Mouse (Mus musculus): ENCODE results near the gene Cttnbp2. TPM values are rescaled to one million over a fixed set of nuclear protein-coding genes. Genes with fewer than 3 reads are reported as not detected.

The Cttnbp2 gene
- polyA plus RNA-seq, 1 experiment from 2014 or later, result 122 TPM

DNA sequence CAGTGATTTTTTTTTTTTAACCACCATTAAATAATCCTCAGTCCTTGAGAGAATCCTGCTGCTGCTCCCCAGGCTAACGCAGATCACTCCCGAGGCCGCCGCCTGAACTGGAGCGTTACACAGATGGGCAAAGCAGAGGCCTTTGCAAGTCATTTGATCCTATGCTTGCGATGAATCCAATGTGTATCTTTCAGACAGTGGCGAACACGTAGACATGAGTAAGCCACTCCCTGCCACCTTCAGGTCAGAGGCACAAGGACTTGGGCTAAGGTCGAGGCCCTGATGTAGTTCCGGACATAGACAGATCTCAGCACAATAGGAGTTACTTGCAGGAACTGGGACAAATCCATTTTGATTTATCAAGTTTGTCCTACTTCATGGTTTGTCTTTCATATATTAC is 49.0 kb downstream of the Cttnbp2 start:
- Histone ChIP-seq H3K4me3 (no peak overlapping the region), H3K36me3 (peaks cover 4% of the 10 kb centered on the region; the same call in 1 of the 2 replicates), H3K9me3 (no peaks in the 10 kb centered on the region), H3K27ac (replicated peaks) (peak overlapping the region; percentile 83), H3K4me1 (peaks cover 37% of the 10 kb centered on the region), H3K27me3 (no peaks in the 10 kb centered on the region), H3K9ac (replicated peaks) (0 out of 2 replicates have a peak overlapping the region, but pooled peaks have one; percentile 4), H3K4me2 (replicated peaks) (no peak overlapping the region)
- 0 out of 2 replicates have a peak, but pooled peaks have one; percentile 27 for ATAC-seq (replicated peaks)
- WGBS, result 76% methylated on average over 10 of the region's 10 CpGs

DNA sequence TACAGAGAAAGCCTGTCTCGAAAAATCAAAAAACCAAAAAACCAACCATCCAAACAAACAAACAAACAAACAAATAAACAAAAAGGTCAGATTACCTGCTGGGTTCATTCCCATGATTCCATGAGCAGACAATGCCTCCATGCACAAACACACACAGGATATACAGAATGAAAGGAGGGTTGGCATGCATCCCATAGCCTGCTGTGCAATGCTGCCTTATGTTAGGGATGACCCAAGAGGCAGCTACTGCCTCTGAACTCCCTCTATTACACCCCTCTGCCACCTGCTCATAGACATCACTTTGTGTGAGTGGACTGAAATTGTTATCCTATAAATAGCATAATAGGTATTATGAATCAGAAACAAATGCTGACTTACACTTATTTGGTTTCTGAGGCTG is 55.0 kb downstream of the Cttnbp2 start:
- WGBS, result 89% methylated on average over 1 of the region's 1 CpGs
- H3K9ac ChIP-seq (replicated peaks), result no peak overlapping the region
- no peaks in the 10 kb centered on the region for H3K27me3 ChIP-seq
- H3K4me2 ChIP-seq (replicated peaks), result no peak overlapping the region
- peaks cover 8% of the 10 kb centered on the region; the same call in 1 of the 2 replicates for H3K4me1 ChIP-seq
- ATAC-seq (replicated peaks), result 0 out of 2 replicates have a peak, but pooled peaks have one; percentile 66
- H3K9me3 ChIP-seq, result no peaks in the 10 kb centered on the region
- no peak overlapping the region; the same call in 1 of the 2 replicates for H3K27ac ChIP-seq (replicated peaks)
- peaks cover 9% of the 10 kb centered on the region; the same call in 1 of the 2 replicates for H3K36me3 ChIP-seq
- no peak overlapping the region for H3K4me3 ChIP-seq

DNA sequence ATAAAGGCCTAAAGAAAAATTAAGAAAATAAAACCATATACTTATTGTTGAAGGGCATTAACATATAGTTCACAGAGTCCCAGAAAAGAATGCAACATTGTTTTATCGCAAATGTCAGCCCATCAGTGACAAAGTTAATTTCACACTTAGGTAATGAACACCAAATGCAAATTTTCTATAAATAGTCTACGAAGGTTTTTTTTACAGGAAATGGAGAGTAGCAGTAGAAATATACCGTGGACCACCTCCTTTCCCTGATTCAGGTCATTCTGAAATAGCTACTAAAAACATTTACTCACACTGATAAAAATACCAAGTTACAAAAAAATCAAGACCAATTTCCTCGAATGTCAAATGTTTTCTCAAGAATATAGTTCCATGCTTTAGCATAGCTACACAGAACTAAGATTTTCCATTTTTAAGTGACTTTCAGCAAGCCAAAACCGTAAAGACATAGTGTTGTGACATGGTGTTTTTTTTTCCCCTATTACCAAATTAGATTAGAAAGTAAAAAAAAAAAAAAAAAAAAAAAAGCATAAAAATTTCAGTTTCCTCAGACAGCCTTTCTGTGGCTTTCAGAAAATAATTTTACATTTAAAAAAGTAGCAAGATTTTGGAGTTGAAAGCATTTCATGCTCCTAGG is 64.0 kb downstream of the Cttnbp2 start:
- Histone ChIP-seq H3K9ac (replicated peaks) (no peak overlapping the region), H3K4me3 (no peak overlapping the region), H3K9me3 (no peaks in the 10 kb centered on the region), H3K4me1 (peaks cover 25% of the 10 kb centered on the region), H3K27me3 (no peaks in the 10 kb centered on the region), H3K36me3 (no peaks in the 10 kb centered on the region), H3K27ac (replicated peaks) (0 out of 2 replicates have a peak overlapping the region, but pooled peaks have one; percentile 28), H3K4me2 (replicated peaks) (no peak overlapping the region)
- WGBS, result 72% methylated on average over 5 of the region's 5 CpGs
- no peak for ATAC-seq (replicated peaks)

DNA sequence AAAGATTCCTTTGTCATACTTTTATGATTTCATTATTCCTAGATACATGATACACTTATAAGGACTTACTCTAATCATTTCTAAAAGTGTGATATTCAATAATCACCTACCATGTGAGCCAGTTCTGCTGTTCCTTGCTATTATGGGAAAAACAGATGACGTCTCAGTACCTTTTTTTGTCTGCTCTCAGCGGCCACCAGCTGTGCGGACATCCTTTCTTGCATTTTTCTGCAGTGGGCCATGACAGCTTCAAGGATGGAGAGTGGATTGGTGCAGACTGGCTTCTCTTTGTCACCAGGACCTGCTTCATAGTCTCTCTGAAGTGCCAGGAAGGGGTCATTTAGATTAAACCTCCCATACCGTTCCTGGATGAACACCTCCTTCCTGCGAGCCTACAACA is 66.6 kb downstream of the Cttnbp2 start:
- Histone ChIP-seq H3K4me1 (peaks cover 25% of the 10 kb centered on the region), H3K9me3 (no peaks in the 10 kb centered on the region), H3K4me3 (no peak overlapping the region), H3K4me2 (replicated peaks) (no peak overlapping the region), H3K27me3 (no peaks in the 10 kb centered on the region), H3K9ac (replicated peaks) (no peak overlapping the region), H3K36me3 (no peaks in the 10 kb centered on the region), H3K27ac (replicated peaks) (peak overlapping the region; percentile 94)
- WGBS, result 77% methylated on average over 5 of the region's 5 CpGs
- no peak for ATAC-seq (replicated peaks)

DNA sequence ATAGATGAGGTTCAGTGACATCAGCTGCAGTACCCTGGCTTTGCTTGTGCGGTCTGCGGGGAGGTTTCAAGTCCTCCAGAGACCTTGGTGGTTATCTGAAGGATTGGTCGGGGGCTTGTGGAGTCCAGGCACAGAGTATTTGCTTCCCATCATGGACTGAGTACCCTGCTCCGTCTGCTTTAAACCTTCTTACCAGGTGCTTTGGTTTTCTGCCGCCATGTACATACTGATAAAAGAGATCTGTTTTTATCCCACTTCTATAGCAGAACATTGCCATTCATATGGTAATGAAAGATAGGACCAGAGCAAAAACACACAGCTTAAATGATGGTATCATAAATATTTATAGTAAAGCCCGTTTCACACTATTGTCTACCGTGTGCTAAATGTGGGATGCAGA is 67.7 kb downstream of the Cttnbp2 start:
- no peak overlapping the region for H3K4me3 ChIP-seq
- H3K27me3 ChIP-seq, result no peaks in the 10 kb centered on the region
- H3K36me3 ChIP-seq, result no peaks in the 10 kb centered on the region
- 12% methylated on average over 7 of the region's 7 CpGs for WGBS
- ATAC-seq (replicated peaks), result peak; percentile 72
- H3K4me2 ChIP-seq (replicated peaks), result no peak overlapping the region
- no peak overlapping the region for H3K9ac ChIP-seq (replicated peaks)
- peak overlapping the region; percentile 94 for H3K27ac ChIP-seq (replicated peaks)
- no peaks in the 10 kb centered on the region for H3K9me3 ChIP-seq
- H3K4me1 ChIP-seq, result peaks cover 25% of the 10 kb centered on the region

DNA sequence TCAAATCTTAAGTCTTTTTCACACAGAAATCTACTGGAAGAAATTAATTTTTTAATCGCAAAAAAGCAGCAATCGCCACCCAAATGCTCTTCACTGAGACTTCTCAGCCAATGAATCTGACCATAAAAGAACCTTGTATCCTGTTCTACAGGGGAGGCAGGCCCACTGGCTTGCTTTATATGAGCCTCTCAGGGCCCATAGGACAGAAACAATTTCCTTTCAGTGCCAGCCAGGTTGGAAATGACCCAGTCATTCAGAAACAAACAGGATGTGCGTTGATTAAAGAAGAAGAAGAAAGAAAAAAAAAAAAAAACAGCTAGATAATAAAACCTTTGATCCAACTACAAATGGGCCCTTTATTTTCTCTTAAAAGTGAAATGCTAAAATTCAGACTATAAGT is 68.3 kb downstream of the Cttnbp2 start:
- WGBS, result 22% methylated on average over 3 of the region's 3 CpGs
- H3K4me1 ChIP-seq, result peaks cover 25% of the 10 kb centered on the region
- ATAC-seq (replicated peaks), result peak; percentile 72
- H3K4me2 ChIP-seq (replicated peaks), result no peak overlapping the region
- no peaks in the 10 kb centered on the region for H3K36me3 ChIP-seq
- no peak overlapping the region for H3K9ac ChIP-seq (replicated peaks)
- H3K4me3 ChIP-seq, result no peak overlapping the region
- H3K9me3 ChIP-seq, result no peaks in the 10 kb centered on the region
- no peaks in the 10 kb centered on the region for H3K27me3 ChIP-seq
- H3K27ac ChIP-seq (replicated peaks), result peak overlapping the region; percentile 94

DNA sequence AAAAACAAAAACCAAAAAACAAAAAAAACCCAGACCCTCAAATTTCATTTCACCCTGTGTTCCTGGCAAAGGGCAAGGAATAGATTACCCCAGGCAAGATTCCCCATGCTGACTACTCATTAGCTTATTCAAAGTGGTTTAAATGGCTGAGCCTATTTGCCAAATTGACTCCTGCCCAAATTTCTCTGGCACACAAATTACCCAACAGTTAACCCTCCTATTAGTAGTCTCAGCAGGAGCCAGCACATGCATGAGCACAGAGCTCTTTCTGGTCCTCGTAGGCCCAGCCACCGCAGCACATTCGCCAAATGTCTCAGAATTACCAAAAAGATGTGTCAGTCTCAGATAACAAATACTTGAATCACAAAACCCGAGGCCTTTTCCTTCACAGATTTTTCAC is 68.9 kb downstream of the Cttnbp2 start:
- ATAC-seq (replicated peaks), result peak; percentile 90
- WGBS, result 6% methylated on average over 4 of the region's 4 CpGs
- Histone ChIP-seq H3K4me2 (replicated peaks) (no peak overlapping the region), H3K4me3 (no peak overlapping the region), H3K36me3 (no peaks in the 10 kb centered on the region), H3K9ac (replicated peaks) (no peak overlapping the region), H3K9me3 (no peaks in the 10 kb centered on the region), H3K4me1 (peaks cover 30% of the 10 kb centered on the region), H3K27ac (replicated peaks) (peak overlapping the region; percentile 94), H3K27me3 (no peaks in the 10 kb centered on the region)

DNA sequence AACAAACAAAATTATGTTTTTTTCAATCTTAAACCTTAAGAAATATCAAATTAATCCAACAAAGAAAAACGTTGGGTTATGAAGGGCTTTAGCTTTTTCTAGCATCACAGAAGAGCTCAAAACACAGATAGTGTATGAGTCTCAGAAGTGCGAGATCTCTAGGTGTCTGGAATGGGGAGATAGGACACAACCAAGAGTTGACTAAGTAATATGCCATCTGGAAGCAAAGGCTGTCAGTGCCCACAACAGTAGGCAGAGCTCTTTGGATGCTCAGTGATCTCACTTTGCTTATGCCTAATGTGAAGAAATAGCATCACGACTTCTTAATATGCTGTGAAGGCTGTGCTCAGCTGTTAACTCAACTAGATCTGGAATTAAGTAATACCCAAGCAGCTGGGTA is 72.3 kb downstream of the Cttnbp2 start:
- no peak overlapping the region for H3K4me3 ChIP-seq
- H3K27me3 ChIP-seq, result no peaks in the 10 kb centered on the region
- no peak overlapping the region for H3K9ac ChIP-seq (replicated peaks)
- 75% methylated on average over 3 of the region's 3 CpGs for WGBS
- ATAC-seq (replicated peaks), result no peak
- no peak overlapping the region for H3K4me2 ChIP-seq (replicated peaks)
- no peak overlapping the region for H3K27ac ChIP-seq (replicated peaks)
- no peaks in the 10 kb centered on the region for H3K9me3 ChIP-seq
- no peaks in the 10 kb centered on the region for H3K36me3 ChIP-seq
- H3K4me1 ChIP-seq, result peaks cover 22% of the 10 kb centered on the region

DNA sequence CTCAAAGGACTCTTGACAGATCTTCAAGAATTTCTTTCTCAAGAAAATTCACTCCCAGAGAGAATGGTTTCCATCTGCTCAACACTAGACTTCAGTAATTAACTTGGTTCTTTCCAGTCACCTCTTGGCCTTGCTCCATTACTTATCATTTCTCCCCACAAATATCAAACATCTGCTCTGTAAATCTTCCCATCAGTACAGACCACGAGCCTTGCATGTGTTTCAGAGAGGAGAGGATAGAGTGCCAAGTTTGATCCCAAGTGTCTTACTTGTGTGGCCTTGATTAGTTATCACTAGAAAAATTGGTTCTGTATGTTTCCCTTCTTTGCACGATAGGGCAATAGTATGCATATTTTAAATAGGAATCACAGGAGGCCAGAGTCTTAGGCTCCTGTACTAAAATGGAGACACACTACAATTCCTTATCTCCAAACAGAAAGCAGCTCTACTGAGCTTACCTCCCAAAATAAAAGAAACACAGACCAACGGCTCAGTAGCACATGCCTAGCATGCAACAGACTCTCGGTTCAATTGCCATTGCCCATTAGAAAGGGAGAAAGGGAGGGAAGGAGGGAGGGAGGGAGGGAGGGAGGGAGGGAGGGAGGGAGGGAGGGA is 73.6 kb downstream of the Cttnbp2 start:
- no peaks in the 10 kb centered on the region for H3K36me3 ChIP-seq
- no peaks in the 10 kb centered on the region for H3K27me3 ChIP-seq
- WGBS, result 49% methylated on average over 4 of the region's 4 CpGs
- H3K4me3 ChIP-seq, result no peak overlapping the region
- H3K4me2 ChIP-seq (replicated peaks), result no peak overlapping the region
- ATAC-seq (replicated peaks), result no peak
- H3K9ac ChIP-seq (replicated peaks), result no peak overlapping the region
- H3K4me1 ChIP-seq, result peaks cover 13% of the 10 kb centered on the region; the same call in 1 of the 2 replicates
- no peaks in the 10 kb centered on the region for H3K9me3 ChIP-seq
- peak overlapping the region; percentile 65 for H3K27ac ChIP-seq (replicated peaks)

DNA sequence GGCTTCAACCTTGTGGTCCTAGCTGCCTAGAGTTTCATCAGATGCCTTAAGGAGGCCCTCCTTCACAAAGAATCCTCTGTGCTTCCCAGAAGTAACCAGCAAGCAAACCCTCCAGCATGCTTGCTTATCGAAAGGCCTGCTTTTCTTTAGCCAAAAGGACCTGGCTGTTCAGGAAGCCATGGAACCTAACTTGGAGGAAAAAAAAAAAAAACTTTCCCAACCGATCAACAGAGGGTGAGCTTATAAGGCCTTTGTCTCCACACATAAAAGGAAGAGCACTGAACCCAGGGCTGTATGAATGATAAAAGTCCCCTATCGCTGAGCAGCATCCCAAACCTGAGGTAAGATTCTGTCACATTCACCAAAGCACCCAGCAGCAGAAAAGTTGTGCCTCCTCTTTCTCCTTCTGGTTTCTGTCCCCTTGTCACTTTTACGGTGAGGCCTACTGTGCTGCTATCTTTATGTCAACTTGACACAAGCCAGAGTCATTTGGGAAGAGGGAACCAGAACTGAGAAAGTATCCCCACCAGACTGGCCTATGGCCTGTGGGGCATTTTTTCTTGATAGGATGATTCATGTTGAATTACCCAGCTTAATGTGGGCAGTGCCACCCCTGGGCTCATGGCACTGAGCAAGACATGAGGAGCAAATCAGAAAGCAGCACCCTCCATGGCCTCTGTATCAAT is 78.4 kb downstream of the Cttnbp2 start:
- ATAC-seq (replicated peaks), result no peak
- Histone ChIP-seq H3K27me3 (no peaks in the 10 kb centered on the region), H3K9me3 (no peaks in the 10 kb centered on the region), H3K36me3 (peaks cover 15% of the 10 kb centered on the region), H3K27ac (replicated peaks) (no peak overlapping the region), H3K9ac (replicated peaks) (no peak overlapping the region), H3K4me3 (no peak overlapping the region), H3K4me2 (replicated peaks) (no peak overlapping the region), H3K4me1 (0 out of 2 replicates have a peak, but pooled peaks cover 12% of the 10 kb centered on the region)
- 68% methylated on average over 4 of the region's 4 CpGs for WGBS

DNA sequence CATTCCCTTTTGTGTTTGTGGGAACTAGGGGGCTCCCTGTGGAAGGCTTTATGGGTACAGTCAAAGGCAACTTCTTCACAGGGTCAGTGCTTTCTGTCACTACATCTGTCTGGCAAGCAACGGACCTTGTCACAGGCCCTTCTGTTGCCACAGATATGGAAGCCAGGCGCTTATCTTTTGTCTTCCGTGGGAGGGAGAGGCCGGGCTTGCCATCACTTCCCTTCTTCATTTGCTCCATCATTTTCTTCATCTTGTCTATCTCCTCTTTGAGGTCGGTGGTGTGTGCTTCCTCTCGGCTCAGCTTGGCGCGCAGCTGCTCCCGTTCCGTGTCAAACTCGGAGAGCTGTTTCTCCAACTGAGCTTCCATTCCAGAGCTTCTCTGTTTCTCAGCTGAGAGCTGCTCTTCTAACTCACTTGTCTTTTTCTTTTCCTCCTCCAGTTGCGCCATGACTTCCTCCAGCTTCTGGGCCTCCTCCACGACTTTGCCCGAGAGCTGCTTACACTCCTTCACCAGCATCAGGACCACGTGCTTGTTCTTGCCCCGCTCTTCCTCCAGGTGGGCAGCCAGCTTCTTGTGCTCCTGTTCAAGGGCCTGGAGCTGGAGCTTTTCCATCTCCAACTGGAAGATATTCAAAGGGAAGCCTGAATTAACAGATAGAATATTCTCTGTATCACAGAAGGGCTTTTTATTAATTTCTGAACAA is 79.7 kb downstream of the Cttnbp2 start:
- no peak for ATAC-seq (replicated peaks)
- 93% methylated on average over 16 of the region's 16 CpGs for WGBS

More for the DNA sequence above, 79.7 kb downstream of the Cttnbp2 start:
- no peak overlapping the region for H3K4me3 ChIP-seq
- 0 out of 2 replicates have a peak overlapping the region, but pooled peaks have one; percentile 12 for H3K27ac ChIP-seq (replicated peaks)
- no peak overlapping the region for H3K9ac ChIP-seq (replicated peaks)
- no peaks in the 10 kb centered on the region for H3K9me3 ChIP-seq
- H3K4me2 ChIP-seq (replicated peaks), result no peak overlapping the region
- H3K27me3 ChIP-seq, result no peaks in the 10 kb centered on the region
- 0 out of 2 replicates have a peak, but pooled peaks cover 4% of the 10 kb centered on the region for H3K4me1 ChIP-seq
- H3K36me3 ChIP-seq, result peaks cover 15% of the 10 kb centered on the region
